Mouse (Mus musculus) liver, embryonic 16.5 days (tissue): Measurements from ENCODE around the gene Dok4. TPM values are rescaled to one million over a fixed set of nuclear protein-coding genes. Genes with fewer than 3 reads are reported as not detected.

Source experiments
- ATAC-seq: fragments of 200-750 bp; cut with Nextera tagmentation; 2 replicates; pipeline ENCODE4 v1.8.0; 2017; ENCODE audit warnings: low read depth, mild to moderate bottlenecking, moderate number of reproducible peaks, moderate library complexity
- H3K27ac ChIP-seq: fragments of 300-500 bp; sonication (generic); 2 replicates; pipeline ENCODE4 v1.5.1; 2014; ENCODE audit warnings: mild to moderate bottlenecking, low read length
- H3K27me3 ChIP-seq: fragments of 300-500 bp; sonication (generic); 2 replicates; pipeline ENCODE4 v1.6.1; 2014; ENCODE audit warnings: low read depth, low read length, mixed read lengths; ENCODE audit not compliant: control insufficient read depth, insufficient read depth
- H3K36me3 ChIP-seq: fragments of 300-500 bp; sonication (generic); 2 replicates; pipeline ENCODE4 v1.6.1; 2014; ENCODE audit warnings: mild to moderate bottlenecking; ENCODE audit not compliant: control insufficient read depth, insufficient read depth
- H3K4me1 ChIP-seq: fragments of 300-500 bp; sonication (generic); 2 replicates; pipeline ENCODE4 v1.6.1; 2014; ENCODE audit warnings: low read depth, low read length, mixed read lengths; ENCODE audit not compliant: control insufficient read depth
- H3K4me2 ChIP-seq: fragments of 300-500 bp; sonication (generic); 2 replicates; pipeline ENCODE4 v1.6.1; 2014; ENCODE audit warnings: low read depth, low read length, mixed read lengths
- H3K4me3 ChIP-seq: fragments of 300-500 bp; sonication (generic); 2 replicates; pipeline ENCODE4 v1.5.1; 2014; ENCODE audit warnings: low read depth, mild to moderate bottlenecking, low read length
- H3K9ac ChIP-seq: fragments of 300-500 bp; sonication (generic); 2 replicates; pipeline ENCODE4 v1.6.1; 2014; ENCODE audit warnings: low read depth, low read length
- H3K9me3 ChIP-seq: fragments of 300-500 bp; sonication (generic); replicated peaks from 2 replicates; pipeline ENCODE4 v1.6.1; 2016; ENCODE audit warnings: low read length; ENCODE audit not compliant: control insufficient read depth
- WGBS: fragments of 180-500 bp; shearing (Covaris S2); extraction: QIAGEN DNeasy Blood & Tissue Kit; methylation state at CpG from one replicate; pipeline ENCODE4 v1.1.7; 2014; ENCODE audit not compliant: insufficient replicate concordance; 5-methylcytosine and 5-hydroxymethylcytosine counted together
- polyA plus RNA-seq: library from polyadenylated mRNA; unstranded; fragments of >200 nt; fragmentation: Nextera tagmentation; extraction: Ambion mirVana; gene quantifications from 2 replicates; pipeline ENCODE4 v1.2.1, GENCODE M21; 2015

Gene Dok4
- polyA plus RNA-seq, 1 experiment from 2014 or later = 9.4 TPM

DNA sequence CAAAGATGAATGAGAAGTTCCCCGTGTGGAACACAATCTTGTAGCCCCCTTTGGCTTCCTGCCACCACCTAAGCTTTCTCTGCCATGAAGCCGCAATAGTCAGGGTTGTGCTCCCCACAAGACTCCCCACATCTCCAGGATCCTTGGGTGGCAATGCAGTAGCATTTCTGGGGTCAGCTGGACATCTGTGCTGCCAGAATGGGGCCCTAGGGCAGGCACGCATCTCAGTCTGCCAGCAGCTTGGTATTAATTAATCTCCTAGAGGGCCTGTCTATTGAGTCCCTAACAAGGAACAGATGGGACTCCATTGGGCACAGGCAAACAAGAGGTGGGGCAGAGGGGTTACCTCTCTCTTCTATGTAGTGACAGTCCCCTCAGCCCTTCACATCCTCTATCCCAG lies 4.0 kb downstream of the Dok4 start:
- Histone ChIP-seq H3K9ac (no peak overlapping the region), H3K4me2 (no peak overlapping the region), H3K36me3 (peaks cover 1% of the 10 kb centered on the region), H3K9me3 (no peaks in the 10 kb centered on the region), H3K27me3 (peaks cover 27% of the 10 kb centered on the region), H3K27ac (no peak overlapping the region), H3K4me3 (no peak overlapping the region), H3K4me1 (peaks cover 36% of the 10 kb centered on the region)
- WGBS = 58% methylated on average over 3 of the region's 3 CpGs
- no peak for ATAC-seq

DNA sequence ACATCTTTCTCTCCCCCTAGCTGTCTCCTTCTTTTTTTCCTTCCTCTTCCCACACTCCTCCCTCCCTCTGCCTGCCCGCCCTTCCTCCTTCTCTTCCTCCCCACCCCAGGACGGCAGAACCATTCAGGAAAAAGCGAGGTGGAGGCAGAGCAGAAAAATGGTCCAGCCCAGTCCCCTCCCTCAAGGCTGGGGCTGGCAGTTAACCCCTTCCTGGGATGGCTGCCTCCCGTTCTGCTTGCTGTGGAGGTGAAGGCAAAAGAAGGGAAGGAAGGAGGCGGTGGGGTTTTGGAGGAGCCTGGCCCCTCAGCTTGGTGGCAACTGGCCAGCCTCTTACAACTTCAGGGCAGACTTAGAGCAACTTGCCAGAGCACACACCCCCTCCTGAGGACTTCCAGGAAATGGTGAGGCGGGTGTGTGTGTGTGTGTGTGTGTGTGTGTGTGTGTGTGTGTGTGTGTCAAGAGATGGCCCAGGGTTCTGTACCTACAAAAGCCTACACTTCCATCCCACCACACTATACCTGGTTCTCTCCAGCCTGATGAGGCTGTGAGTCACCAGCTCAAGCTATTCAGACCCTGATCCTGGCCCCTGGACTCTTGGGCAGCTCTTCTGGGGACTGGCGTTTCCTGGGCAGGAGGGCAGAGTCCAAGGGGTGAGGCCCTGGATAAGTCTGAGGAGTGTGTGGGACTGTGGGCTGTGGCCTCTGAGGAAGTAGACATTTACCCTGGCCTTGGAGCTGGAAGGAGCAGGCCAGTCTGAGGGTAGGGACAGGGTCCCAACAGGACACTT lies 4.8 kb downstream of the Dok4 start:
- WGBS = 6% methylated on average over 6 of the region's 7 CpGs
- Histone ChIP-seq H3K27me3 (peaks cover 27% of the 10 kb centered on the region), H3K4me2 (peak overlapping the region; percentile 45), H3K4me3 (peak overlapping the region; percentile 14), H3K36me3 (peaks cover 10% of the 10 kb centered on the region), H3K9ac (no peak overlapping the region), H3K4me1 (peaks cover 29% of the 10 kb centered on the region), H3K27ac (no peak overlapping the region), H3K9me3 (no peaks in the 10 kb centered on the region)
- ATAC-seq = no peak

DNA sequence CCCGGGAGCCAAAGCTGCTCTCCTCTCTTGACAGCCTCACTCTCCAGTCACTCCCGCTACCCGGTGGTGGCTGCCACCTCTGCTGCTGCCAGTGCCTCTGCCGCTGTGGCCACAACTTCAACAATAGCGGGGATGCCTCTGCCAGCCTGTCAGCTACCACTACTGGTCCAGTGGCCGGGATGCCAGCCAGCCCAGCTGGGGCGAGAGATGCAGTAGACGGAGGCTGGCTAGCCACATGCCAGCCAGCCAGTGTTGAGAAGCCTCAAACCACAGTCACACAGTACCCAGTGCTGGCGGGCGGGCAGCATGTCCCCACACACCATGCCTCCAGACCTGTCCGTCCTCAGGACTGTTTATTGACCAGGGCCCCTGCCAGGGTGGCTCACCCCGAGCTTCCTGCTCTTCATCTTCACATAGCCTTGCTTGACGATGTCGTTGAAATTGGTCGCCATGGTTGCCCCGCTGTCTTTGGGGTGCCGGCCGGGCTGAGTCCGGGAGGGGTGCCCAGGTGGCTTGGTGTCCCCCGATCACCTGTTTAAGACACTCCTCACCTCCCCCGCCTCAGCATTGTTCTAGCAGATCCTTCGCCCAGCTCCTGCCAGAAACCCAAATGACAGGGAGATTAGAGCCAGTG lies 5.5 kb downstream of the Dok4 start:
- Histone ChIP-seq H3K4me1 (peaks cover 26% of the 10 kb centered on the region), H3K27ac (no peak overlapping the region), H3K27me3 (peaks cover 27% of the 10 kb centered on the region), H3K4me2 (peak overlapping the region; percentile 45), H3K4me3 (peak overlapping the region; percentile 14), H3K9me3 (no peaks in the 10 kb centered on the region), H3K9ac (no peak overlapping the region), H3K36me3 (peaks cover 17% of the 10 kb centered on the region)
- 12% methylated on average over 22 of the region's 22 CpGs for WGBS
- no peak for ATAC-seq

DNA sequence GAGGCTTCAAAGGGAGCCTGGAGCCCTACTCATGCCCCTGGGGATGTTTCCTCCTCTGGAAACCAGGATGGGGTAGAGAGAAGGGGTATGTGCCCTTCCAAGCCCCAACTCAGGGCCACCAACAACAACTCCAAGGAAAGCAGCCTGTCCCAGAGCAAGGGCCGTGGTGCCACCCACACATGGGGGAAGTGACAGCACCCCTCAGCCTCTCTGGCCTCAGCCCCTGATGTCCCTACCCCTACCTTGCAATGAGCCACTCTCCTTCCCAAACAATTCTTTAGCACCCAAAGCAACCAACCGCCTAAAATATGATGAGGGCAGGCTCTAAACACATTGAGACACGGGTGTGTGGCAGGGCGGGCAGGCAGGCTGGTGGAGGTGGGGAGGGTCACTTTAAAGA lies 6.1 kb downstream of the Dok4 start:
- ATAC-seq = no peak
- H3K9ac ChIP-seq = no peak overlapping the region
- H3K4me2 ChIP-seq = no peak overlapping the region
- H3K9me3 ChIP-seq = no peaks in the 10 kb centered on the region
- WGBS = 55% methylated on average over 4 of the region's 4 CpGs
- H3K36me3 ChIP-seq = peaks cover 23% of the 10 kb centered on the region
- H3K4me1 ChIP-seq = peaks cover 21% of the 10 kb centered on the region
- H3K4me3 ChIP-seq = no peak overlapping the region
- peaks cover 25% of the 10 kb centered on the region for H3K27me3 ChIP-seq
- no peak overlapping the region for H3K27ac ChIP-seq

DNA sequence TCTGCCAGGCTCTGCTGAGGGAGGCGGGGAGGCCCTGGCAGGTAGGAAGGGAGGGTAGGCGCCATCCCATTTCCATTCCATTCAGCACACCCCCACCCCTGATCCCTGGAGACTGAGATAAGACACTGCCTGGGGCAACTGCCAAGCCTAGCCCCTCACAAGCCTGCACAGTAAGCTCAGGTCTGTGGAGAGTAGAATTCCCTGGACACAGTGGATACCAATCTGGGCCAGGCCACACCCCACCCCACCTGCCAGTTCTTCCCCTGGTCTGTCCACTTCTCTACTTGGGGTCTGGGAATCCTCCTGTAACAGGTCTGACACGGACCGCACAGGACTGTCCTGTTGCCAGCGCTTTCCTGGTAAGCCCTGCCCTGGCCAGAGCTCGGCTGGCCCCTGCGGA lies 7.0 kb downstream of the Dok4 start:
- H3K27ac ChIP-seq = no peak overlapping the region
- no peak for ATAC-seq
- H3K9me3 ChIP-seq = no peaks in the 10 kb centered on the region
- H3K36me3 ChIP-seq = peaks cover 31% of the 10 kb centered on the region
- H3K27me3 ChIP-seq = peaks cover 20% of the 10 kb centered on the region
- H3K4me1 ChIP-seq = peaks cover 15% of the 10 kb centered on the region
- no peak overlapping the region for H3K9ac ChIP-seq
- no peak overlapping the region for H3K4me2 ChIP-seq
- WGBS = 72% methylated on average over 7 of the region's 7 CpGs
- H3K4me3 ChIP-seq = no peak overlapping the region

DNA sequence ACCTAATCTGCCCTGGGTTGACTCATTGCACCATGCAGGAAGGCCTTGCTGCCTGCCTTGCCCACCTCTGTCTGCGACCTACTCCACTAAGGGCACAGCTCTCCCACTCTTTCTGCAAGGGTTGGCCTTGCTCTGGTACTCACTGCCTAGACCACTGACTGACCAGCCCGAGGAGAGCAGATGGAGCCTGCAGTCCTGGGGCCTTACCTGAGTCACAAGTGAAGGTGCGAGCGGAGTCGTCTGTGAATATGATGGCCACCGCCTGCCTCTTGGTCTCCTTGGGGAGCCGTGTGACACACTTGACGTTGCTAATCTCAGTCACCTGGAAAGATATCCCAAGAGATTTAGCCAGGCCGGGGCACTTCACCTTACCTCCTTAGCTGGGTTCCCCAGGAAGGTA lies 9.2 kb downstream of the Dok4 start:
- Histone ChIP-seq H3K9me3 (no peaks in the 10 kb centered on the region), H3K27me3 (peaks cover 17% of the 10 kb centered on the region), H3K4me1 (peaks cover 24% of the 10 kb centered on the region), H3K4me2 (no peak overlapping the region), H3K36me3 (peaks cover 45% of the 10 kb centered on the region), H3K4me3 (no peak overlapping the region), H3K27ac (no peak overlapping the region), H3K9ac (no peak overlapping the region)
- no peak for ATAC-seq
- 78% methylated on average over 9 of the region's 9 CpGs for WGBS

DNA sequence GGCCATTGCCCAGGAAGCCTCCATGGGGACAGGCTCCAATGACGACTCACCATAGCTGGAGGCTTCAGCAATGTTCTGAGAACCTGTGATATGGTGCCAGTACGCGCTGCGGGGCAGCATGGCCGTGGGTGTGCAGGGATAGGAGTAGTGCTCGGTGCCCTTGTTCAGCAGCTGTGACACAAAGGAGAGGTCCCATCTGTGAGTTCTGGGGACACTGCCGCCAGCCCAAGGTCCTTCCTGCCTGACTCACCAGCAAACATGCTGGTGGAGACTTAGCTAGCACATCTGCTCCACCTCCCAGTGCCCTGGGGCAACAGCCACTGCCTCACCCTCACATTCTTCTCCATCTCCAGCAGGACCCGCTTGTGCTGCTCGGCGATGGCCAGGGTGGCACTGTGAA lies 10.8 kb downstream of the Dok4 start:
- Histone ChIP-seq H3K36me3 (peaks cover 52% of the 10 kb centered on the region), H3K27ac (no peak overlapping the region), H3K9ac (no peak overlapping the region), H3K4me2 (no peak overlapping the region), H3K4me3 (no peak overlapping the region), H3K4me1 (peaks cover 15% of the 10 kb centered on the region), H3K9me3 (no peaks in the 10 kb centered on the region), H3K27me3 (peaks cover 6% of the 10 kb centered on the region; the same call in 1 of the 2 replicates)
- 78% methylated on average over 10 of the region's 10 CpGs for WGBS
- ATAC-seq = no peak

DNA sequence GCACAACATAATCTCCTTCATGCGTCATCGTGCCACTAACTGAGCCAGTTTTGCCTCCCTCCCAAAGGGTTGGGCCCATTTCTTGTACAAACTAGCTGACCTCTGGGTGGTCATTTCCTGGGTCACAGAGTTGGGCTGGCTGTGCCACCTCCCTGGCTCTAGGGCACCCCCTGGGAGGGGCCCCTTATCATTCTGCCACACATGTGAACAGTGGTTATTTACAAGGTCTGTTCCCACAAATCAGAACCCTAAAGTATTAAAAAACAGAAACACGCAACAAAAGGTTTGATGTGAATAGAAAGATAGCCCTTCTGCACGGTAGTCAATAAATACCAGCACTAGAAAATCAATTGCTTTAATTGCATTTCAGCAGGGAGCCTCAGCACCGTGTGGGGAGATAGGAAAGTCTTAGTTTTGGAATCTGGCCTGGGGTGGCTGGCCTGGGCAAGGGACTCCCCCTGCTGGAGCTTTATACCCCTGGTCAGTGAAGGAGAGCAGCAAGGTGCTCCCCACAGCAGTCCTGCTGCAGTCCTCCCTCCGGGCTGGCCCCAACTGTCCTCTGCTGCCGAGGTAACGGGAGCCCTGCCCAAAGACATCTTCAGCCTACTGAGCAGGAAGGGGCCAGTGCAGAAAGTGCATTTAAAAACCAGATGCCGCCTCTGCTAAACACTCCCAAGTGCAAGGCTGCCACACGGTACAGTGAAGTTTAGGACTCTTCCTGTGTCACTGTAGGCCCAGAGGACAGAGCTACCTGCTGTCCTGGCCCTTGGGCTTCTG lies 12.0 kb downstream of the Dok4 start:
- peaks cover 52% of the 10 kb centered on the region for H3K36me3 ChIP-seq
- no peaks in the 10 kb centered on the region for H3K27me3 ChIP-seq
- no peak overlapping the region for H3K27ac ChIP-seq
- H3K4me3 ChIP-seq = no peak overlapping the region
- 61% methylated on average over 10 of the region's 10 CpGs for WGBS
- no peaks in the 10 kb centered on the region for H3K9me3 ChIP-seq
- peak; percentile 38; the same call in 1 of the 2 replicates for ATAC-seq
- no peak overlapping the region for H3K4me2 ChIP-seq
- peaks cover 15% of the 10 kb centered on the region for H3K4me1 ChIP-seq
- H3K9ac ChIP-seq = no peak overlapping the region
